Mouse (Mus musculus) forebrain, embryonic 16.5 days (tissue): ENCODE data around the gene Cog5. TPM values are rescaled to one million over a fixed set of nuclear protein-coding genes. Genes with fewer than 3 reads are reported as not detected.

Experiments
- ATAC-seq: fragments of 200-750 bp; cut with Nextera tagmentation; 2 replicates; pipeline ENCODE4 v1.8.0; 2017; ENCODE audit warnings: mild to moderate bottlenecking, moderate library complexity
- H3K27ac ChIP-seq: fragments of 300-500 bp; sonication (generic); 2 replicates; pipeline ENCODE4 v1.5.1; 2014; ENCODE audit warnings: low read length, control low read depth
- H3K27me3 ChIP-seq: fragments of 300-500 bp; sonication (generic); replicated peaks from 2 replicates; pipeline ENCODE4 v1.6.1; 2014; ENCODE audit warnings: low read length; ENCODE audit not compliant: control insufficient read depth, insufficient read depth
- H3K36me3 ChIP-seq: fragments of 300-500 bp; sonication (generic); 2 replicates; pipeline ENCODE4 v1.6.1; 2014; ENCODE audit not compliant: control insufficient read depth, insufficient read depth
- H3K4me1 ChIP-seq: fragments of 300-500 bp; sonication (generic); replicated peaks from 2 replicates; pipeline ENCODE4 v1.6.1; 2014; ENCODE audit warnings: low read length; ENCODE audit not compliant: control insufficient read depth, insufficient read depth
- H3K4me2 ChIP-seq: fragments of 300-500 bp; sonication (generic); 2 replicates; pipeline ENCODE4 v1.6.1; 2014; ENCODE audit warnings: mild to moderate bottlenecking, low read length, control low read depth
- H3K4me3 ChIP-seq: fragments of 300-500 bp; sonication (generic); replicated peaks from 2 replicates; pipeline ENCODE4 v1.5.1; 2014; ENCODE audit warnings: mild to moderate bottlenecking, low read length, control low read depth
- H3K9ac ChIP-seq: fragments of 300-500 bp; sonication (generic); replicated peaks from 2 replicates; pipeline ENCODE4 v1.6.1; 2014; ENCODE audit warnings: low read depth, low read length, control low read depth
- H3K9me3 ChIP-seq: fragments of 300-500 bp; sonication (generic); 2 replicates; pipeline ENCODE4 v1.6.1; 2016; ENCODE audit warnings: low read length; ENCODE audit not compliant: control insufficient read depth
- WGBS: fragments of 180-500 bp; shearing (Covaris S2); extraction: QIAGEN DNeasy Blood & Tissue Kit; methylation state at CpG from one replicate; pipeline ENCODE4 v1.1.7; 2014; 5-methylcytosine and 5-hydroxymethylcytosine counted together
- polyA plus RNA-seq: library from polyadenylated mRNA; unstranded; fragments of >200 nt; fragmentation: Nextera tagmentation; extraction: Ambion mirVana; gene quantifications from 2 replicates; pipeline ENCODE4 v1.2.1, GENCODE M21; 2015

The Cog5 gene
- polyA plus RNA-seq, 1 experiment from 2014 or later: 25.1 TPM

GRCm38 (mm10) chr12:31701411-31701810 lies 46.7 kb downstream of the Cog5 start:
- Histone ChIP-seq H3K27ac (no peak overlapping the region), H3K9me3 (no peaks in the 10 kb centered on the region; the same call in 1 of the 2 replicates), H3K4me1 (no peaks in the 10 kb centered on the region), H3K4me2 (no peak overlapping the region), H3K36me3 (no peaks in the 10 kb centered on the region), H3K4me3 (no peak overlapping the region), H3K27me3 (no peaks in the 10 kb centered on the region), H3K9ac (no peak overlapping the region)
- no peak for ATAC-seq
- WGBS: 71% methylated on average over 5 of the region's 5 CpGs

GRCm38 (mm10) chr12:31703904-31704303 lies 49.2 kb downstream of the Cog5 start:
- H3K4me1 ChIP-seq: no peaks in the 10 kb centered on the region
- no peak overlapping the region for H3K4me2 ChIP-seq
- no peaks in the 10 kb centered on the region for H3K36me3 ChIP-seq
- no peak for ATAC-seq
- H3K4me3 ChIP-seq: no peak overlapping the region
- H3K9me3 ChIP-seq: no peaks in the 10 kb centered on the region
- WGBS: 79% methylated on average over 6 of the region's 6 CpGs
- H3K27ac ChIP-seq: no peak overlapping the region
- H3K9ac ChIP-seq: no peak overlapping the region
- no peaks in the 10 kb centered on the region for H3K27me3 ChIP-seq

- no peak overlapping the region for H3K9ac ChIP-seq
- peaks cover 3% of the 10 kb centered on the region; the same call in 1 of the 2 replicates for H3K4me1 ChIP-seq
- H3K4me3 ChIP-seq: no peak overlapping the region
- no peak for ATAC-seq
- H3K27me3 ChIP-seq: no peaks in the 10 kb centered on the region
- 56% methylated on average over 2 of the region's 2 CpGs for WGBS
- H3K9me3 ChIP-seq: no peaks in the 10 kb centered on the region
- no peak overlapping the region for H3K4me2 ChIP-seq
- H3K36me3 ChIP-seq: no peaks in the 10 kb centered on the region
- H3K27ac ChIP-seq: no peak overlapping the region
These were observed 51.5 kb downstream of the Cog5 start for GRCm38 (mm10) chr12:31706168-31706567.

- no peaks in the 10 kb centered on the region for H3K9me3 ChIP-seq
- H3K4me2 ChIP-seq: no peak overlapping the region
- no peak for ATAC-seq
- 68% methylated on average over 1 of the region's 1 CpGs for WGBS
- H3K36me3 ChIP-seq: no peaks in the 10 kb centered on the region
- no peak overlapping the region for H3K4me3 ChIP-seq
- H3K4me1 ChIP-seq: peaks cover 3% of the 10 kb centered on the region; the same call in 1 of the 2 replicates
- H3K9ac ChIP-seq: no peak overlapping the region
- no peaks in the 10 kb centered on the region for H3K27me3 ChIP-seq
- no peak overlapping the region for H3K27ac ChIP-seq
These were observed 52.9 kb downstream of the Cog5 start for GRCm38 (mm10) chr12:31707531-31707930.

- H3K9me3 ChIP-seq: no peaks in the 10 kb centered on the region
- H3K4me3 ChIP-seq: no peak overlapping the region
- H3K4me2 ChIP-seq: peak overlapping the region; percentile 34
These were observed 55.0 kb downstream of the Cog5 start for GRCm38 (mm10) chr12:31709665-31710064.

GRCm38 (mm10) chr12:31712233-31712632 lies 57.6 kb downstream of the Cog5 start:
- no peaks in the 10 kb centered on the region for H3K27me3 ChIP-seq
- peak overlapping the region; percentile 47 for H3K27ac ChIP-seq
- WGBS: 34% methylated on average over 5 of the region's 5 CpGs
- peaks cover 3% of the 10 kb centered on the region; the same call in 1 of the 2 replicates for H3K4me1 ChIP-seq
- no peaks in the 10 kb centered on the region for H3K9me3 ChIP-seq
- H3K36me3 ChIP-seq: no peaks in the 10 kb centered on the region
- H3K9ac ChIP-seq: peak overlapping the region; percentile 39; the same call in 1 of the 2 replicates
- H3K4me3 ChIP-seq: peak overlapping the region; percentile 38
- peak; percentile 66 for ATAC-seq
- H3K4me2 ChIP-seq: peak overlapping the region; percentile 47

More at GRCm38 (mm10) chr12:31709665-31710064, 55.0 kb downstream of the Cog5 start:
- no peak overlapping the region for H3K9ac ChIP-seq
- peaks cover 3% of the 10 kb centered on the region; the same call in 1 of the 2 replicates for H3K4me1 ChIP-seq
- no peak overlapping the region for H3K27ac ChIP-seq
- ATAC-seq: no peak
- WGBS: 75% methylated on average over 6 of the region's 6 CpGs
- H3K36me3 ChIP-seq: no peaks in the 10 kb centered on the region
- H3K27me3 ChIP-seq: no peaks in the 10 kb centered on the region

- Histone ChIP-seq H3K36me3 (no peaks in the 10 kb centered on the region), H3K27me3 (no peaks in the 10 kb centered on the region), H3K4me3 (no peak overlapping the region), H3K9ac (no peak overlapping the region), H3K27ac (no peak overlapping the region), H3K4me1 (peaks cover 3% of the 10 kb centered on the region; the same call in 1 of the 2 replicates), H3K4me2 (no peak overlapping the region), H3K9me3 (no peaks in the 10 kb centered on the region)
- ATAC-seq: no peak
- WGBS: 74% methylated on average over 4 of the region's 4 CpGs
These were observed 58.1 kb downstream of the Cog5 start for GRCm38 (mm10) chr12:31712727-31713126.

- Histone ChIP-seq H3K27ac (peak within 1 kb of the TSS; percentile 86), H3K4me3 (peak within 1 kb of the TSS; percentile 39), H3K4me1 (peaks cover 3% of the 10 kb centered on the region; the same call in 1 of the 2 replicates), H3K9me3 (no peaks in the 10 kb centered on the region), H3K9ac (peak within 1 kb of the TSS; percentile 56), H3K27me3 (no peaks in the 10 kb centered on the region), H3K4me2 (peak within 1 kb of the TSS; percentile 40), H3K36me3 (no peaks in the 10 kb centered on the region)
- peak; percentile 93 for ATAC-seq
- 18% methylated on average over 6 of the region's 6 CpGs for WGBS
These were observed 58.9 kb downstream of the Cog5 start, which contains the start of gene Gpr22 for GRCm38 (mm10) chr12:31713600-31713999. Gene Gpr22, minus strand, starts transcription at chr12:31713947.

- no peaks in the 10 kb centered on the region for H3K9me3 ChIP-seq
- H3K4me3 ChIP-seq: peak overlapping the region; percentile 39
- H3K27me3 ChIP-seq: no peaks in the 10 kb centered on the region
- peak overlapping the region; percentile 40 for H3K4me2 ChIP-seq
- no peak for ATAC-seq
- 88% methylated on average over 3 of the region's 3 CpGs for WGBS
- peaks cover 3% of the 10 kb centered on the region; the same call in 1 of the 2 replicates for H3K4me1 ChIP-seq
- H3K36me3 ChIP-seq: no peaks in the 10 kb centered on the region
- no peak overlapping the region for H3K9ac ChIP-seq
- no peak overlapping the region for H3K27ac ChIP-seq
These were observed 59.4 kb downstream of the Cog5 start for GRCm38 (mm10) chr12:31714070-31714469.
